Mouse (Mus musculus): ENCODE data around the gene Ggta1. TPM values are rescaled to one million over a fixed set of nuclear protein-coding genes. Genes with fewer than 3 reads are reported as not detected.
A peak's percentile ranks its signal among the peaks of the same experiment; 100 is the strongest.

The Ggta1 gene
- polyA plus RNA-seq, 1 experiment: 4.9 TPM

DNA sequence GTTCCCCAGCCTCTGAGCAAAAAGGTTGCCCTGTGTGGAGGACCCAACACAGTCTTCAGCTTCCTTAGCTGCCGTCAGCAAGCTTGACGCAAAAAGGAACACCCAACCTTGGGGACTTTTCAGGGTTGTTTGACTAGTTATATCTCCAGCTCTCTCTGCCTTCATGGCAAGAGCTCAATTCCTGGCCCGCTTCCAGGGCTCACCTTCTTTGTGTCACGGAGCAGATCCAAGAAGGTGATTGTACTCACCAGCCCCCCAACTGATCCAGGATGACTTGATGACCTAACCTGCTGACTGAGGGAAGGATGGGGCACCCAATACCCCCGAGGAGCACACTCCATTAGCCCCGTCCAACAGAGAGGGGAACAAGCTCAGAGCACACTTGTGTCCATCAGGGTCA lies 21.0 kb downstream of the Ggta1 start:
- no peak overlapping the region for H3K4me2 ChIP-seq (ENCODE audit: low read depth)

DNA sequence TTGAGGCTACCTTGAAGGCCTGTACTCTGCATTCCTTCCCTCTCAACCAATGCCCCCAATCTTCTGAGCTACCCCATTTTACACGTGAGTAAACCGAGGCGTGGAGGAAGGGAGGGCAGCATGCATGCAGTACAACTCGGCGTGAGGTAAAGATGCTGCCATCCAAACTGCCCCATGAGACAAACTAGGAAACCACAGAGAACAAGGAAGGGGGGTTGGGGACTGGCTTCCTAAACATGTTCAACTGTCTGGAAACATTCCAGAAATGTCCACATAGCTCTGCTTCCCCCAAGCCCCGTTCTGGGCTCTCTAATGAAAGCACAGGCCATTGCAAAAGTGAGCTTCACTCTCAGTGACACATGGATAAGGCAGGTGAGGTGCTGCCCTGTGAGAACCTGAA lies 21.6 kb downstream of the Ggta1 start:
- no peaks in the 10 kb centered on the region for H3K79me2 ChIP-seq (ENCODE audit: control insufficient read depth, insufficient read depth)

More for the DNA sequence above, 21.0 kb downstream of the Ggta1 start:
- H3K27me3 ChIP-seq (ENCODE audit: control insufficient read depth, insufficient read depth, insufficient read length): no peaks in the 10 kb centered on the region
- H3K79me2 ChIP-seq (ENCODE audit: control insufficient read depth, insufficient read depth): no peaks in the 10 kb centered on the region
- no peak overlapping the region for H3K4me3 ChIP-seq
- no peak for TF ChIP-seq MAX (IDR thresholded peaks at IDR 0.05; ENCODE audit: low read depth)
- TF ChIP-seq REST (IDR thresholded peaks at IDR 0.05; ENCODE audit: insufficient read depth, insufficient read length): no peak
- TF ChIP-seq TCF12 (IDR thresholded peaks at IDR 0.05; ENCODE audit: insufficient read depth, poor library complexity, severe bottlenecking): no peak
- H3ac ChIP-seq (ENCODE audit: control insufficient read depth, insufficient read length): no peak overlapping the region
- no peaks in the 10 kb centered on the region for H3K36me3 ChIP-seq (ENCODE audit: control insufficient read depth, insufficient read depth)

DNA sequence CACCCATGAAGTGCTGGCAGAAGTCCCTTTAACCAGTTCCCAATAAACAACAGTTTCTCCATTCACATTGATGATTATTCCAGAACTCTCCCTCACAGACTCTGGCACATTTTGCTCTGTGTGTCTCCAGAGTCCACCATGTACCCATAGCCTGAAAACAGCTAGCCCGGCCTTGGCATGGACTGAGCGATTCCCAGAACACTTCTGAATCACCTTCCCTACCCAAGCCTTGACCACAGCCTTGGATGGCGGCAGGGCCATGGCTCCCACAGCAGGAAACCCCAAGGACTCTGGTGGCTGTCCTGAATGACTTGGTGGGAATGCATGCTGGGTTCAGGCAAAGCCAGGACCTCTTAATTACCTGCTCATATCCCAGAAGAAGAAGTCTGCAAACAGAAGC lies 22.6 kb downstream of the Ggta1 start:
- no peak overlapping the region for H3K4me3 ChIP-seq
- no peak overlapping the region for H3ac ChIP-seq (ENCODE audit: control insufficient read depth, insufficient read length)
- no peaks in the 10 kb centered on the region for H3K27me3 ChIP-seq (ENCODE audit: control insufficient read depth, insufficient read depth, insufficient read length)
- TF ChIP-seq USF1 (IDR thresholded peaks at IDR 0.05; ENCODE audit: low read depth) (no peak), POLR2A (IDR thresholded peaks at IDR 0.05; ENCODE audit: insufficient read length, low read depth) (no peak), MYOG (IDR thresholded peaks at IDR 0.05; ENCODE audit: control insufficient read depth in 1 of 3, insufficient read depth in 1 of 3, insufficient read length in 2 of 3, low read depth in 2 of 3) (no peak), TCF12 (IDR thresholded peaks at IDR 0.05; ENCODE audit: insufficient read depth, poor library complexity, severe bottlenecking) (no peak), TCF3 (IDR thresholded peaks at IDR 0.05; ENCODE audit: insufficient read length, low read depth) (no peak), MYOD1 (IDR thresholded peaks at IDR 0.05; ENCODE audit: control insufficient read depth in 1 of 3, insufficient read length in 2 of 3, low read depth in 2 of 3) (no peak), POLR2AphosphoS2 (IDR thresholded peaks at IDR 0.05; ENCODE audit: insufficient read length, low read depth) (no peak), E2F4 (IDR thresholded peaks at IDR 0.05; ENCODE audit: insufficient read depth) (no peak), CEBPB (IDR thresholded peaks at IDR 0.05; ENCODE audit: insufficient read depth, poor library complexity, severe bottlenecking) (no peak), MAX (IDR thresholded peaks at IDR 0.05; ENCODE audit: low read depth) (no peak), SRF (IDR thresholded peaks at IDR 0.05; ENCODE audit: control insufficient read depth, insufficient read length, low read depth) (no peak), REST (IDR thresholded peaks at IDR 0.05; ENCODE audit: insufficient read depth, insufficient read length) (no peak)
- H3K79me2 ChIP-seq (ENCODE audit: control insufficient read depth, insufficient read depth): no peaks in the 10 kb centered on the region
- H3K36me3 ChIP-seq (ENCODE audit: control insufficient read depth, insufficient read depth): no peaks in the 10 kb centered on the region
- no peak overlapping the region for H3K4me2 ChIP-seq (ENCODE audit: low read depth)

More for the DNA sequence above, 21.6 kb downstream of the Ggta1 start:
- Histone ChIP-seq H3K4me3 (no peak overlapping the region), H3ac (ENCODE audit: control insufficient read depth, insufficient read length) (no peak overlapping the region), H3K4me2 (ENCODE audit: low read depth) (no peak overlapping the region), H3K36me3 (ENCODE audit: control insufficient read depth, insufficient read depth) (no peaks in the 10 kb centered on the region), H3K27me3 (ENCODE audit: control insufficient read depth, insufficient read depth, insufficient read length) (no peaks in the 10 kb centered on the region)
- TF ChIP-seq E2F4 (IDR thresholded peaks at IDR 0.05; ENCODE audit: insufficient read depth): no peak
- TF ChIP-seq MYOD1 (IDR thresholded peaks at IDR 0.05; ENCODE audit: control insufficient read depth in 1 of 3, insufficient read length in 2 of 3, low read depth in 2 of 3): no peak
- TF ChIP-seq POLR2A (IDR thresholded peaks at IDR 0.05; ENCODE audit: insufficient read length, low read depth): no peak
- no peak for TF ChIP-seq MYOG (IDR thresholded peaks at IDR 0.05; ENCODE audit: control insufficient read depth in 1 of 3, insufficient read depth in 1 of 3, insufficient read length in 2 of 3, low read depth in 2 of 3)
- TF ChIP-seq TCF12 (IDR thresholded peaks at IDR 0.05; ENCODE audit: insufficient read depth, poor library complexity, severe bottlenecking): no peak
- TF ChIP-seq USF1 (IDR thresholded peaks at IDR 0.05; ENCODE audit: low read depth): no peak
- TF ChIP-seq CEBPB (IDR thresholded peaks at IDR 0.05; ENCODE audit: insufficient read depth, poor library complexity, severe bottlenecking): no peak

DNA sequence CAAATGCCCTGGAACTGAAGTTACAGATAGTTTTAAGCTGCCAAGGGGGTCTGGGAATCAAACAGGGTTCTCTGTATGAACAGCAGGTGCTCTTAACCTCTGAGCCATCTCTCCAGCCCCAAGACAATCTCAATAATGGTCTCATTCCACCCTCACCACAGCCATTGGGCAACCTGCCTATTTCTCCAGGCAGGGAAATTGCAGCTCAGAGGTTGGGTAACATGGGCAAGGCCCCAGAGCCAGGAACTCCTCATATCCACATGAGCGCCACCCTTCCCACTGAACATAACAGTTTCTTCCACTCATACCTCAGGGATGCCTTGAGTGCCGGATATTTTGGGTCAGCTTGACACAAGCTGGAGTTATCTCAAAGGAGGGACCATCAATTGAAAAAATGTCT lies 25.2 kb downstream of the Ggta1 start:
- no peak overlapping the region for H3ac ChIP-seq (ENCODE audit: control insufficient read depth, insufficient read length)
- H3K79me2 ChIP-seq (ENCODE audit: control insufficient read depth, insufficient read depth): no peaks in the 10 kb centered on the region
- no peak overlapping the region for H3K4me3 ChIP-seq
- H3K27me3 ChIP-seq (ENCODE audit: control insufficient read depth, insufficient read depth, insufficient read length): no peaks in the 10 kb centered on the region
- no peak overlapping the region for H3K4me2 ChIP-seq (ENCODE audit: low read depth)
- TF ChIP-seq REST (IDR thresholded peaks at IDR 0.05; ENCODE audit: insufficient read depth, insufficient read length) (no peak), MYOG (IDR thresholded peaks at IDR 0.05; ENCODE audit: control insufficient read depth in 1 of 3, insufficient read depth in 1 of 3, insufficient read length in 2 of 3, low read depth in 2 of 3) (peak in 1 of 3 experiments; percentile 8)
- no peaks in the 10 kb centered on the region for H3K36me3 ChIP-seq (ENCODE audit: control insufficient read depth, insufficient read depth)

DNA sequence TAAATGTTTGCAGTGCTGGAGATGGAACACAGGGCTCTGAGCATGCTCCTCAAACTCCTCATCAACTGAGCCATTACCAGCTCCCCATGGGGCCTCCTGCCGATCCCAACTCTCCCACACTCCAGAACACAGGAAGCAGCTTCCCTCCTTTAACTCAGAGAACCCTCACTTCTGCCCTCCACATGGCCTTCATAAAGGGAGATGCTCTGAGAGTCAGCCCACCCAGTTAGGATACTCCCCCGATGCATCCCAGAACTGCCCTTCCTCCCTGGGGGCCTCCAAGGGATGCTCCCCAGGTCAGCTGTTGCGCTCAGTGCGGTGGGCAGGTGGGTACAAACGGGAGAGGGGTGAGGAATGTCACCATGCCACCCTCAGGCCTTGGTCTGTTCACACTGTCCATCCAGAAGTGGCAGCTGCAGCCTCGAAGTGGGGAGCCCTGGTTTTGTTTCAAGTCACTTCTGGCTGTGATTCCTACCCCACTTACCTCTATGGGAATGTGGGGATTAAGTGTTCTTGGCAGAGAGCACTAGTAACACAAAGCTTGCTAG lies 28.4 kb downstream of the Ggta1 start:
- no peaks in the 10 kb centered on the region for H3K27me3 ChIP-seq (ENCODE audit: control insufficient read depth, insufficient read depth, insufficient read length)
- H3K4me3 ChIP-seq: no peak overlapping the region
- peak in 2 of 3 experiments; percentile 5 to 82 for TF ChIP-seq MYOD1 (IDR thresholded peaks at IDR 0.05; ENCODE audit: control insufficient read depth in 1 of 3, insufficient read length in 2 of 3, low read depth in 2 of 3)
- TF ChIP-seq TCF12 (IDR thresholded peaks at IDR 0.05; ENCODE audit: insufficient read depth, poor library complexity, severe bottlenecking): no peak
- TF ChIP-seq MYOG (IDR thresholded peaks at IDR 0.05; ENCODE audit: control insufficient read depth in 1 of 3, insufficient read depth in 1 of 3, insufficient read length in 2 of 3, low read depth in 2 of 3): peak in 2 of 3 experiments; percentile 22 to 69
- H3ac ChIP-seq (ENCODE audit: control insufficient read depth, insufficient read length): no peak overlapping the region
- H3K36me3 ChIP-seq (ENCODE audit: control insufficient read depth, insufficient read depth): no peaks in the 10 kb centered on the region
- H3K79me2 ChIP-seq (ENCODE audit: control insufficient read depth, insufficient read depth): no peaks in the 10 kb centered on the region
- H3K4me2 ChIP-seq (ENCODE audit: low read depth): no peak overlapping the region

Measured in myocyte (in vitro differentiated cells).